Mouse (Mus musculus): ENCODE measurements around the gene 1700020N15Rik.
"Not testable (repeated sequence)": the region's sequence is repeated elsewhere in the genome, so short reads cannot be mapped to it uniquely, and the experiment has no call there.

The 1700020N15Rik gene

GRCm38 (mm10) chrX:69945000-69945399, at the start of gene 1700020N15Rik:
1700020N15Rik (plus strand) TSS chrX:69945300.
- DNase-seq (ENCODE audit: low read depth in 2 of 2, low spot score in 2 of 2), result not testable (repeated sequence)

- no peak for DNase-seq (ENCODE audit: low read depth in 2 of 2, low spot score in 2 of 2)
These were observed 31.9 kb downstream of the 1700020N15Rik start for GRCm38 (mm10) chrX:69976790-69977579.

Data from CD8-positive naive resting alpha-beta T cell, adult 2 months (primary cell).